Mouse (Mus musculus): ENCODE results near the gene Lrrc23.

Gene Lrrc23

DNA sequence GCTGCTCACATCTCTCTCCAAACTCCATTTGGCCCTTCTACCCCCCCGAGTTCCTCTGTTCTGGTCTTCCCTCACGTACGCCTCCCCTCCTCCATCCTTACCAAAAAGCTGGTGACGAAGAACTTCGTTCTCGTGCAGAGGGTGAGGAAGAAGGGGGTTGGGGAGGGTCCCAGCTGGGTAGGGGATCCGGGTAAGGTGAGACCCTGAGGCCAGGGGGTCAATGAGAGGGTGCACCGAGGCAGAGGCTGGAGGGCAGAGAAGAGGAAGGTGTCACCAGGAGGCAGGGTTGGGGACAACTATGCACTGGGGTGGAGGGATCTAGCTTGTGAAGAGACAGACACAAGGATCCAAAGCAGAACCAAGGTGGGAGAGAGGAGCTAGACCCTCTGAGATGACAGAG lies 35.9 kb downstream of the Lrrc23 start:
- no peak for DNase-seq (ENCODE audit: extremely low spot score, low spot score)

- DNase-seq (ENCODE audit: extremely low spot score, low spot score), result no peak
Observed at GRCm38 (mm10) chr6:124742839-124743514, 36.5 kb downstream of the Lrrc23 start.

DNA sequence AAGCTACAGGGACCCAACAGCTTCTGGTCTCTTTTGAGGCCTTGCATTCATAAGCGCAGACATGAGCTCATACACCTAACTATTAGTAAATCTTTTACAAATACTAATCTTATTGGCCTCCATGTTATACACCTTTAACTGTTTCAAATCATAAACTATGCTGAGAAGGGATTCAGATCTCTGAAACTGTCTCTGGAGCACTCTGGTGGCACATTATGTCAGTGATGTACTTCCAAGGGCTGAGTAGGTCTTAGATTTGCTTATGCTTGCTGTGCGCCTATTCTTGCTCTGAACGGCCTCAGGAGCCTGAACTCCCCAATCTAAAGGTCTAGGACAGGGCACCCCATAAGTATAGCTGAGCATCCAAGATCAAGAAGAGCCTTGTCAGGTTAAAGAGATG lies 37.7 kb downstream of the Lrrc23 start:
- no peak for DNase-seq (ENCODE audit: extremely low spot score, low spot score)

DNA sequence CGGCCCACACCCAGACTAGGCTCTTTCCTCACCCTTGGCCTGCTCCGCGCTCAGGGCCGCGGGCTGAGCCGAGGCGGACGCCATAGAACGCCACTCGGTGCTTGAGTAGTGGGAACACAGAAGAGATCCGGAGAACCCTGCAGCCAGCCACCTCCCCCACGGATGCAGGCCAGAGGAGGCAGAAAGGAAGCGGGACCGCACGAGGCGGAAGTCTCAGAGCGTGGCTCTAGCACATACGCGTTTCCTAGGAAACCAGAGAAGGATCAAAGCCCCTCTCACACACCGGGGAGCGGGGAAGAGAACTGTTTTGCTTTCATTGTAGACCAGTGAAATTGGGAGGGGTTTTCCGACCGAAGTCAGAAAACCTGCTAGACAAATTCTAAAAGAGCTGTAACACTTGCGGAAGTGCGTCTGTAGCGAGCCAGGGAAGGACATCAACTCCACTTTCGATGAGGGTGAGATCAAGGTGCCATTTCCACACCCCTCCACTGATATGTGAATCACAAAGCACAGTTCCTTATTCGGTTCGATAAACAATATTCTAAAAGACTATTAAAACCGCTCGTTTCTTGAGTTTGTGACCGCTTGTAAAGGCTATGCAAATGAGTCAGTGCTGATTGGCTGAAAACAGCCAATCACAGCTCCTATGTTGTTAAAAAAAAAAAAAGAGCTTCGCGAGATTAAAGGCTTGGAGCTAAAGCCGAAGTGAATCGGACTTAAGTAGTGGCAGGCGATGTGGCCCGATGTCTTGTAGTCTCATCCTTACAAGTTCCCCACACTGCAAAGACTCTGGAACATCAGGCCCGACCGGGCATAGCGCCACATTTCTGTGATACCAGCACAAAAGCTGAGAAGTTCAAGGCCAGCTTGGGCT lies 38.4 kb downstream of the Lrrc23 start, which contains the start of gene Grcc10:
Gene Grcc10 (minus strand): TSS at position 487 of the 874 bp plus-strand sequence.
- DNase-seq (ENCODE audit: extremely low spot score, low spot score), result peak; percentile 96

DNA sequence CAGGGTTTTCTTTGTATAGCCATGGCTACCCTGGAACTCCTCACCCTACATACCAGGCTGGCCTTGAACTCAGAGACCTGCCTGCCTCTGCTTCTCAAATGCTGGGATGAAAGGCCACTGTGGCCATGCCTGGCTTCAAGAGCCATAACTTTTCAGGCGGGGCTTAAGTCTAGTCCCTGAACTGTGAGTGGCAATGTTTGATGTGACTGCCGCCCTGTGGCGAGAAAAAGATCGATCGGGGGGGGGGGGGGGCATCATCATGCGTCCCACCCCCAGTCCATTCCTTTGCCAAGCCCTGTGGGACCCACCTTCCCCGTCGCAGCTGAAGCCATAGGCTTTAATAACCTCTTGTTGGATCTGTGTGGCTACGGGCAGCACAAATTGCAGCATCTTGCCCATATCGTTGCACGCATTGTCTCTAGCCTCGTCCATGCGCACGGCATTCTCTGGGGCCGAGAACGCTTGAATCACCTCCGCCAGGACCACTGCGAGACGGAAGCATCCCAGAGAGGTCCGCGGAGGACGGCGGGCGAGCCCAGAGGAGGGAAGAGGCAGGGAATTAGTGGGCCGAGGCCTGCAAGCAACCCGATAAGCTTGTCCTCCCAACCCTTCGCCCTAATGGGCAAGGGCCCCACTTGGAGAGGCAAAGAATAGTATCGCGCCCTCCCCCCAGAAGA lies 39.2 kb downstream of the Lrrc23 start:
- no peak for DNase-seq (ENCODE audit: extremely low spot score, low spot score)

- DNase-seq (ENCODE audit: extremely low spot score, low spot score), result no peak
Observed at GRCm38 (mm10) chr6:124739231-124739796, 40.2 kb downstream of the Lrrc23 start.

- DNase-seq (ENCODE audit: extremely low spot score, low spot score), result no peak
Observed at GRCm38 (mm10) chr6:124738511-124739023, 41.0 kb downstream of the Lrrc23 start, which contains the start of gene Ptpn6. Ptpn6 (minus strand) TSS chr6:124738714.

GRCm38 (mm10) chr6:124737040-124737439 lies 42.5 kb downstream of the Lrrc23 start:
- no peak for DNase-seq (ENCODE audit: extremely low spot score, low spot score)

GRCm38 (mm10) chr6:124734417-124734816 lies 45.1 kb downstream of the Lrrc23 start:
- DNase-seq (ENCODE audit: extremely low spot score, low spot score), result no peak

GRCm38 (mm10) chr6:124732476-124733370 lies 46.8 kb downstream of the Lrrc23 start:
- DNase-seq (ENCODE audit: extremely low spot score, low spot score), result no peak

GRCm38 (mm10) chr6:124731038-124731437 lies 48.5 kb downstream of the Lrrc23 start:
- DNase-seq (ENCODE audit: extremely low spot score, low spot score), result no peak

GRCm38 (mm10) chr6:124729850-124730705 lies 49.4 kb downstream of the Lrrc23 start:
- no peak for DNase-seq (ENCODE audit: extremely low spot score, low spot score)

DNA sequence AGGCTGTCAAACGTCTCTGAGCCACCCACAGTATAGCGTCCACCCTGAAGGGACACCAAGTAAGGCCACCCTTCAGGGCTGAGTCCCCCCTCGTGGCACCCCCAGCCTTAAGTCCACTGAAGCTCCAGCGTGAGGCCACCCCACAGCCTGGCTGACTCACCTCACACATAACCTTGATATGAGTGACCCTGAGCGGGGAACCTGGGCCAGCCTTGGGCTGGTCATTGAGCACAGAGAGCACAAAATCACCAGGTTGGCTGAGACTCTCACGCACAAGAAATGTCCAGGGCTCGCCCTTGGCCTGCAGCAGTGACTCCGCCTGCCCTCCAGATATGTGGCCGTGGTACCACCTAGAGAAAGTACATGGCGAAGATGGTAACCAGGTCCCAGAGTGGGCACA lies 50.9 kb downstream of the Lrrc23 start:
- DNase-seq (ENCODE audit: extremely low spot score, low spot score), result no peak

DNA sequence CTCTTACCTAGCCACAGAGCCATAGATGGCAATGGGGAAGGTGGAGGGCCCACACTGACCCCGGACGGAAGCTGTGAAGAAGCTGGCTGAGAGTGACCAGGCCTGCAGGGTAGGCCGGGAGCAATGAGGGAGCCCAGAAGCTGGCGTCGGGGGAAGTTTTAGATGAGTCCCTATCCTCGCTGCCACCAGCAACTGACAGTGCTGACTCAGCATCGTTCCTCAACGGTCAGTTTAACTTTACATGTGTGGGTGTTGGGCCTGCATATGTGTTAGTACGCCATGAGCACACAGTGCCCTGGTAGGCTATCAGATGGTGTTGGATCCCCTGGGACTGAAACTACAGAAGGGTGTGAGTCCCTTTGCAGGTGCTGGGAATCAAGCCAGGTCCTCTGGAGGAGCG lies 55.1 kb downstream of the Lrrc23 start:
- no peak for DNase-seq (ENCODE audit: extremely low spot score, low spot score)

DNA sequence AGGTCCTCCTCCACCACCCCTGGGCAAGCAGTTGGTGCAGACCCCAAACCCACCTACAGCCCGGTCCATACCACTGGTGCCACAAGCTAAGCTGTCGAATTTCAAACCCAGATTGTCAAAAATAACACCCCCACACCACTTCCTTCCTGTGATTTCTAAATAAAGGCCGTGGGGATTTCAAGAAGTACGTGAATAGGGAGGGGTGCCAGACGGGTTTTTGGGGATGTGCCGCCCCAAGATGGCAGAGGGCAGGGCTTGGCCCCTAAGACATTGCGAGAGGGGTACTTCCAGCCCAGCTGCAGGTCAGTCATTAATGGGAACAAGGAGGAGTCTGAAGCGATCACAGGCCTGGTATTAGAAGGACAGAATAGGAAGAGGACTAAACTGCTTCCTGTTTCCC lies 56.0 kb downstream of the Lrrc23 start:
- no peak for DNase-seq (ENCODE audit: extremely low spot score, low spot score)

DNA sequence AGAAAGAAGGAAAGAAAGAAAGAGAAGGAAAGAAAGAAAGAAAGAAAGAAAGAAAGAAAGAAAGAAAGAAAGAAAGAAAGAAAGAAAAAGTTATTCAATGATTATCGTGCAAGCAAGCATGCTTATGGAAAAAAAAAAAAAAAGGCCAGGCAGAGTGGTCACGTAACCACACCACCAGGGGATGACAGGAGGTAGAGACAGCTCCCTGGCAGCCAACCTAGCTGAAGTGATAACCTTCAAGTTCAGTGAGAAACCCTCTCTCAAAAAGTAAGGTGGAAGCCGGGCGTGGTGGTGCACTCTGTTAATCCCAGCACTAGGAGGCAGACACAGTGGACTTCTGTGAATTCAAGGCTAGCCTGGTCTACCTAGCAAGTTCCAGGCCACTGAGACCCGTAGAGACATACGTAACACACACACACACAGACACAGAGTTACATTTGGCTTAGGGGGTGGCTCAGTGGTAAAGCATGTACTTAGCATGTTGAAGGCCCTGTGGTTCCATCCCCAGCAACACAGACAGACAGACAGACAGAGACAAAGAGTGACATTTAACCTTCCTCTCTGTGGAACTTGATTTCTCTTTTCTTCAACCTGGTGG lies 56.6 kb downstream of the Lrrc23 start:
- no peak for DNase-seq (ENCODE audit: extremely low spot score, low spot score)

DNA sequence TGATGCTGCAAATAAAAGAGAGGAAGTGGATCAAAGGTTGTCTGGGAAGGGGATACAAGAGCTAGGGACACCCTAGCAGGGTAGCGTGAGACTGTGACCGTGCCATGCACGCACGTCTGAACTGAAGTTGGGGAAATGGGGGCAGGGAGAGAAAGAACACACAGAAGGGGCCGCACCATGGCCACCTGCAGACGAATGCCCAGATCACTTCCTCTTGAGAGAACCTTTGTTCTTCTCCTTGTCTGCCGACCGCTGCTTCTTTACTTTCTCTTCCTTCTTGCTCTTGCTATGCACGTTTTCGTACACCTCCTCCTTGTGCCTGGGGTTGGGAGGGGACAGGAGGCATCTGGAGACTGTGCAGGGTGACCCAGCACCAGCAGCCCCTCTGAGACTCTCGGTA lies 58.6 kb downstream of the Lrrc23 start:
- DNase-seq (ENCODE audit: extremely low spot score, low spot score), result no peak

Measured in neural tube, embryonic 10.5 days (tissue).